Mouse (Mus musculus) adrenal gland, adult (tissue): ENCODE measurements around the gene Gm21973.

Experiments used
- DNase-seq, 2 experiments: peaks; one replicate each; pipeline ENCODE4 v3.0.0; 2022 to 2023; ENCODE audit warnings: low spot score in 1 of 2; ENCODE audit not compliant: inconsistent age in 2 of 2

Gene Gm21973

GRCm38 (mm10) chr15:10387263-10387662, 62.1 kb downstream of the Gm21973 start:
- DNase-seq: peak in 1 of 2 experiments; percentile 80

GRCm38 (mm10) chr15:10399795-10400194, 74.6 kb downstream of the Gm21973 start:
- peak; percentile 23 to 70 for DNase-seq

GRCm38 (mm10) chr15:10400415-10400814, 75.2 kb downstream of the Gm21973 start:
- peak in 1 of 2 experiments; percentile 85 for DNase-seq

GRCm38 (mm10) chr15:10409842-10410241, 84.7 kb downstream of the Gm21973 start:
- no peak for DNase-seq

GRCm38 (mm10) chr15:10410881-10411280, 85.7 kb downstream of the Gm21973 start:
- DNase-seq: no peak

- DNase-seq: no peak
Observed at GRCm38 (mm10) chr15:10413656-10414055, 88.5 kb downstream of the Gm21973 start.

- DNase-seq: no peak
Observed at GRCm38 (mm10) chr15:10421138-10421784, 96.1 kb downstream of the Gm21973 start.

- no peak for DNase-seq
Observed at GRCm38 (mm10) chr15:10421785-10422144, 96.6 kb downstream of the Gm21973 start.
